Mouse (Mus musculus): ENCODE measurements around the gene Itgb4. TPM values are rescaled to one million over a fixed set of nuclear protein-coding genes. Genes with fewer than 3 reads are reported as not detected.

The Itgb4 gene
- polyA plus RNA-seq, 1 experiment, result 0.23 TPM

DNA sequence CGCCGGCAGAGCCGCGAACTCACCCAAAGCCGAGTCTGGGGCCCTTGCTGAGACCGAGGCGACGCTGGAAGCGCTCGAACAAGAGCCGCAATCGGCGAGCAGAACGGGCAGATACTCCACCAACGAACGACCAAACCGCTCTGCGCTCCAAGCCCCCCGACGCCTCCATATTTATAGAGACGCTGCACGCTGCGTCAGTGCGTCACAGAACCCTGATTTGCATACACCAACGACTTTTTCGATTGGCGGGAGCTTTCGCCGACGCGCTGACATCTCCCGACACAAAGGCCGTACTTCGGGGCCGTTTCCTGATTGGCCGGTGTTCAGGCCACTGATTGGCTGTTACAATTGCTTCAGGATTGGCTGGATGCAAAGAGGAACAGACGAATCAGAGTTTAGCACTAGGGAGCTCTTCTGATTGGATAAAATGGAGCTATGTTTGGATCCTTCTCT, 49.9 kb downstream of the Itgb4 start:
- TF ChIP-seq POLR2A (IDR thresholded peaks at IDR 0.05; ENCODE audit: borderline replicate concordance, low read depth, low read length) (peak; percentile 97), CTCF (IDR thresholded peaks at IDR 0.05; ENCODE audit: low read depth, low read length) (no peak)
- peaks cover 25% of the 10 kb centered on the region for H3K4me1 ChIP-seq (ENCODE audit: control insufficient read depth, insufficient read depth, low read length)
- peak overlapping the region; percentile 98 for H3K27ac ChIP-seq (ENCODE audit: insufficient read depth, low read depth, low read length)
- H3K4me3 ChIP-seq (ENCODE audit: insufficient read depth, low read length), result peak overlapping the region; percentile 83

DNA sequence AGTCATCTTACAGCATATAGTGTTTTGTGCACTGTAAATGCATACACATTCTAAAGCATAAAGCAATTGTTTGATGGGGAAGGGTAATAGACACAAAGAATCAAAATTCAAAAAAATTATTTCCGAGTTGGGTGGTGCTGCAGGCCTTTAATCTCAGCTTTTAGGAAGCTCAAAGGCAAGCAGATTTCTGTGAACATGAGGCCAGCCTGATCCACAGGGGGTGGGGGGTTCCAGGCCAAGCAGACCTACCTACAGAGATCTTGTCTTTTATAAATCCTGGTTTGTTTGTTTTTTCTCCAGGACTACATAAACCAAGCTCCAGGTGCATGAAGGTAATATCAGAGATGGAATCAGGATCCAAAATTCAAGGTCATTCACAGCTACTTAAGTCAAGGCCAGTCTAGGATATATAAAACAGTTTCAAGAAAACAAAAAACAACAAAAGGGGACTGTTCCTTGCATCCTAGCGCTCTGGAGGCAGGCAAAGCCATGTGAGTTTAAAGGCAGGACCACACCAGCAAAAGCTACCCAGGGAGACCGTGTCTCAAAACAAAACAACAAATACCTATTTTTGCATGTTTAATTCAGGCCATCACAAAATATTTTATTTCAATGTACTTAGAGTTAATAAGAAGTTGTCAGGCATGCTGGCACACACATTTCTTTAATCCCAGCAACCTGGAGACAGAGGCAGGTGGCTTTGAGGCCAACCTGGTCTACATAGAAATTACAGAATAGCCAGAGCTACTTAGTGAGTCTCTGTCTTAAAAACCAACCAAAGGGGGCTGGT, 50.7 kb downstream of the Itgb4 start:
- Histone ChIP-seq H3K4me3 (ENCODE audit: insufficient read depth, low read length) (no peak overlapping the region), H3K27ac (ENCODE audit: insufficient read depth, low read depth, low read length) (peak overlapping the region; percentile 47), H3K4me1 (ENCODE audit: control insufficient read depth, insufficient read depth, low read length) (peaks cover 24% of the 10 kb centered on the region)
- TF ChIP-seq CTCF (IDR thresholded peaks at IDR 0.05; ENCODE audit: low read depth, low read length), result no peak
- TF ChIP-seq POLR2A (IDR thresholded peaks at IDR 0.05; ENCODE audit: borderline replicate concordance, low read depth, low read length), result no peak

DNA sequence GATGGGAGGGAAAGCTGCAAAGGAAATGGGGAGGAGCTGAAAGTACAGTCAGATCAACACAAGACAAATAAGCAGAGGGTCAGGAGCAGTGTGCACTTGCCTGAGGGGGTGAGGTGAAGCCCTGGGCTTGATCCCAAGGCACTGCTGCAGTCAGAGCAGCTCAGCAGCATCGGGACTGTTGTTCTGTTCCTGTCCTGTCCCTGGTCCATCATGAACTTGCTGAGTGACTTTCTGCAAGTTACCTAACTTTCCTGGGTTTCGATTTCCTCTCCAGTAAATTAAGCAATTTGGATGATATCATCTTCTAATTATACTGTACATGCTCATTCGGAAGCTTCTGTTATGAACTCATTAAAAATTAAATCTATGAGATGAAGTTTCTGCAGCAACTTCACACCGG, 53.2 kb downstream of the Itgb4 start, which contains the start of gene H3f3b:
Gene H3f3b (minus strand): TSS at position 207 of the 400 bp plus-strand sequence.
- H3K4me3 ChIP-seq (ENCODE audit: insufficient read depth, low read length), result peak within 1 kb of the TSS; percentile 60
- peak within 1 kb of the TSS; percentile 90 for H3K27ac ChIP-seq (ENCODE audit: insufficient read depth, low read depth, low read length)
- peaks cover 34% of the 10 kb centered on the region for H3K4me1 ChIP-seq (ENCODE audit: control insufficient read depth, insufficient read depth, low read length)
- TF ChIP-seq POLR2A (IDR thresholded peaks at IDR 0.05; ENCODE audit: borderline replicate concordance, low read depth, low read length) (no peak), CTCF (IDR thresholded peaks at IDR 0.05; ENCODE audit: low read depth, low read length) (no peak)

DNA sequence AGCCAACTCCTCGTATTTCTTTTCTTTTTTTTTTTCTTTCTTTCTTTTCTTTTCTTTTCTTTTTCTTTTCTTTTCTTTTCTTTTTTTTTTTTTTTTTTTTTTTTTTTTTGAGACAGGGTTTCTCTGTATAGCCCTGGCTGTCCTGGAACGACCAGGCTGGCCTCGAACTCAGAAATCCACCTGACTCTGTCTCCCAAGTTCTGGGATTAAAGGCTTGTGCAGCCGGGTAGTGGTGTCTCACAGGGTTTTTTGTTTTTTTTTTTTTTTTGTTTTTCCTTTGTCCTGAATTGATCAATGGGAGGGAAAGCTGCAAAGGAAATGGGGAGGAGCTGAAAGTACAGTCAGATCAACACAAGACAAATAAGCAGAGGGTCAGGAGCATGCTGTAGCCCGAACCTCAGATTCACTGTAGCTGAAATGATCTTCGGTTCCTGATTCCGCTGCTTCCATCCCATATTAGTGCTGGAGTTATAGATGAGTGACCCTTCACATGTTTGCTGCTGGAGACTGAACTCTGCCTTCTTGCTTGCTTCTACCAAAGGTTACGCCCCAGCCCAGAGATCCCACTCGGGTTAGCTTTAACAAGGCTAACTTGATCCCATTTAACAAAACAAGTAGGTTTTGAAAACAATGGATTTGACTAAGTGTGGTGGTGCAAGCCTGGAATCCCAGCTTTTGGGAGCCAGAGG, 53.8 kb downstream of the Itgb4 start:
- Histone ChIP-seq H3K27ac (ENCODE audit: insufficient read depth, low read depth, low read length) (peak overlapping the region; percentile 73), H3K4me3 (ENCODE audit: insufficient read depth, low read length) (no peak overlapping the region; the same call in 1 of the 2 replicates), H3K4me1 (ENCODE audit: control insufficient read depth, insufficient read depth, low read length) (peaks cover 37% of the 10 kb centered on the region)
- TF ChIP-seq POLR2A (IDR thresholded peaks at IDR 0.05; ENCODE audit: borderline replicate concordance, low read depth, low read length), result no peak
- TF ChIP-seq CTCF (IDR thresholded peaks at IDR 0.05; ENCODE audit: low read depth, low read length), result no peak

DNA sequence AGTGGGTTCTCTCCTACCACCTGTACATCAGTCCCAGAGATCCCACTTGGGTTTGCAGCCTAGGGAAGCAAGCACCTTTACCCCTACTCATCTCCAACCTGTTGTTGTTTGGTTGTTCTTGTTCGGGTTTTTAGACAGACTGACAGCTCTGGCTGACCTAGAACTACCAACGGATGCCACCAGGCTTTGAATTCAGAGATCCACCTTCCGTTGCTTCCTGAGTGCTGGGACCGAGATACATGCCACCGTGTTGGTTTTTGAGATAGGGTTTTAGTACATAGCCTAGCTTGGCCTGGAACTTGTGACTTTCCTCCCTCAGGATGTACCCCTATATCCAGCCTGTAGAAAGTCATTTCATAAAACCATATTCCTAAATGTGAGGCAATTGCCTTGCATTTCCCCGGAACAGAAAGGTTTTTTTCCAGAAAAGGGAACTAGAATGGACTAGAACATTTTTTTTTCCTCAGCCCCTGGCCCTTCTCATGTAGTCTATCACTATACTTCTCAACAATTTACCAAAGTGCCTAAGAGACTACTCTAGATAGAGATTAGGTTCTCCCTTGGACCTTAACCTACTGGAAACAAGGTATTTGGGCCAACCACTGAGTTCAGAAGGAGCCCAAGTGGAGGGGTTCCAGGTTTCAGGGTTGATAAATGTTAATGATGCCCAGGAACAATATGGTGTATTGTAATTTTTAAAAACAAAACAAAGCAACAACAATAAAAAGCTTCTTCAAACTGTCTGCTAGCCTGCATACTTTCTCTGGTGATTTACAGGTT, 54.8 kb downstream of the Itgb4 start:
- TF ChIP-seq CTCF (IDR thresholded peaks at IDR 0.05; ENCODE audit: low read depth, low read length) (no peak), POLR2A (IDR thresholded peaks at IDR 0.05; ENCODE audit: borderline replicate concordance, low read depth, low read length) (no peak)
- peak overlapping the region; percentile 73 for H3K27ac ChIP-seq (ENCODE audit: insufficient read depth, low read depth, low read length)
- peak overlapping the region; percentile 71 for H3K4me3 ChIP-seq (ENCODE audit: insufficient read depth, low read length)
- peaks cover 37% of the 10 kb centered on the region for H3K4me1 ChIP-seq (ENCODE audit: control insufficient read depth, insufficient read depth, low read length)

DNA sequence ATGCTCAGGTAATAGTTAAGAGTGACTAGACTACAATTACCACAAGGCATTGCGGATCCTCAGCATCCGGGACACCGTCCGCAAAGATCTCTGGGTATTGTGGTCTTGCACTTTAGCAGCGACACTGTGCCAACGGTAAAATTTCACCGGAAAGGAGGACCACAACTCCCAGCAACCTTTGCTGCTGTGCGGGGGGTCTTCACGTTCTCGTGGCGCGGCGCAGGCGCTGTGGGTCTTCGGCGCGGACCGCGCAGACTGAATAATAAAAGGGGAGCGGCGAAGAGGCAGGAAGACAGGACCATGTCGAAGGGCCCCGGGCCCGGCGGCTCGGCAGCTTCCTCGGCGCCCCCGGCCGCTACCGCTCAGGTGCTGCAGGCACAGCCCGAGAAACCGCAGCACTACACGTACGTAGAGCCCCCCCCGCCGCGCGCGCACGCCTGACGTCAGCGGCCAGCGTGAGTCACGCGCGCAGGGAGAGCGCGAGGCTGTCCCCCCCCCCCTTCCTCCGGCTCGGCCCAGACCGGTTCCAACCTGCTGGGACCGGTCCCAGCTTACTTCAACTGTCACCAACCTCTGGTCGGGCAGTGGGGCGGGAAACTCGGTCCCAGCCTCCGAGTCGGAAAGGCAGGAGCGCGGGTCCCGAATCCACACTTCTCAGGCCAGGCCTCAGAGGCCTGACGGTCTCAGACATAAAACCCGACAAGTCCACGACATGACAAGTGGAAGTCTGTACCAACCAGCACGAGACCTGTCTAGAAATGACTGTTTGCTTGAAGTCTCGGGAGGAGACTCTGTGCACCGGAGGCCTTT, 55.8 kb downstream of the Itgb4 start, which contains the start of gene Unk:
Gene Unk (plus strand): TSS at position 235 of the 810 bp plus-strand sequence.
- Histone ChIP-seq H3K4me3 (ENCODE audit: insufficient read depth, low read length) (peak within 1 kb of the TSS; percentile 71), H3K27ac (ENCODE audit: insufficient read depth, low read depth, low read length) (peak within 1 kb of the TSS; percentile 90), H3K4me1 (ENCODE audit: control insufficient read depth, insufficient read depth, low read length) (peaks cover 33% of the 10 kb centered on the region)
- TF ChIP-seq CTCF (IDR thresholded peaks at IDR 0.05; ENCODE audit: low read depth, low read length) (no peak), POLR2A (IDR thresholded peaks at IDR 0.05; ENCODE audit: borderline replicate concordance, low read depth, low read length) (no peak)

DNA sequence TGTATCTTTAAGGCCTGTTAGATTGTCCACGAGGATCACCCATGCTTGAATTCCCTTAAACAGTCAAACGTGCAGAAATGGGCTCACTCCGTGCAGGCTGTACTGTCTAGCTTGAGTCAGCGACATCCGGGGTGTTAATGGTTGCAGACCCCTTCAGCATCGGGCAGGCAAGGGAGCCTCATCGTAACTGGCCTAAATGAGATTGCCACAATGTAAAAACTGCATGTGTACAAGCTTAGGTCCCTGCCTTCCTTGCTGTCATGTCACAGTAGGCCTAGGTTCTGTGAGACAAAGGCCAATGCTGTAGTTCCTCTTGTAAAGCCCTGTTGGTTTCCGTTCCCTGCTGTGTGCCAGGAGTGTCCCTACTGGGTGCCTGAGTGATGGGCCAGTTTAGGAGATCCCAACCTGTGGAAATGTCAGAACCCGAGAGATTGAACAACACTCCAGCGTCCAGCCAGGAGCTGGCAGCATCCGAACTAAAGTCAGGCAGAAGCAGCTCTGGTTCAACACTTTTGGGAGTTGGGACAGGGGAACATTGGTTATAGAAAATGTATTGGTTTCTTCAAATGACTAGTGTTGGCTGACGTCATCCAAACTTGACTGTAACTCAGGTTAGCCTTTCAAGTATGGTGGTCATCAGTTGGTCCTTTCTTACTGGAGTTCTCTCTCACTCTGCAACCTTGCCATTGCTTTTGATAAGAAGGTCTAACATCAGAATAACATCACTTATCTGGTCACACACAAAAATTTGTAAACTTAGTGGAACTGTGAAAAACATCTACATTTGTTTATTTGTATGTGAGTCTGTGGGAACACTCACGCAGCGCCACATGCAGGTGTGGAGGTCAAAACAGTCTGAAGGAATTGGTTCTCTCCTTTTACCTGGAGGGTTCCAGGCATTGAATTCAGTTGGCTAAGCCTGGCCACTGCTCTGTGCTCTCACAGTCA, 56.7 kb downstream of the Itgb4 start:
- no peak for TF ChIP-seq POLR2A (IDR thresholded peaks at IDR 0.05; ENCODE audit: borderline replicate concordance, low read depth, low read length)
- TF ChIP-seq CTCF (IDR thresholded peaks at IDR 0.05; ENCODE audit: low read depth, low read length), result no peak
- Histone ChIP-seq H3K4me1 (ENCODE audit: control insufficient read depth, insufficient read depth, low read length) (peaks cover 30% of the 10 kb centered on the region), H3K27ac (ENCODE audit: insufficient read depth, low read depth, low read length) (peak overlapping the region; percentile 90), H3K4me3 (ENCODE audit: insufficient read depth, low read length) (peak overlapping the region; percentile 71)

DNA sequence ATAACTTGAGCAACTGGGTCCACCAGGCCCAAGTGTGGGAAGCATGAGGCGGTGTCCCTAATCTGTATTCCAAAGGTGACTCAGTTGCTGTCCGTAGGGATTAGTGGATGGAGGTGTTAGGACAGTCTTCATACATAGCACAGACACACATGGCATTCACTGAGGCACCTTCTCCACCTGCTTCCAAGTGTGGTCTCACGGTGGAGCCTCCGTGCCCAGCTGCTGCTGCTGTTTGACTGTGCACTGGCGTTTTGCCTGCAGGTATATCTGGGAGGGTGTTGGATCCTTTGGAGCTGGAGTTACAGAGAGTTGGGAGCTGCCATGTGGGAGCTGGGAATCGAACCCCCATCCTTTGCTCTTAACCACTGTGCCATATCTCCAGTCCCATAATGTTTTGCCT, 60.1 kb downstream of the Itgb4 start:
- Histone ChIP-seq H3K4me1 (ENCODE audit: control insufficient read depth, insufficient read depth, low read length) (peaks cover 22% of the 10 kb centered on the region), H3K4me3 (ENCODE audit: insufficient read depth, low read length) (no peak overlapping the region), H3K27ac (ENCODE audit: insufficient read depth, low read depth, low read length) (no peak overlapping the region)
- no peak for TF ChIP-seq CTCF (IDR thresholded peaks at IDR 0.05; ENCODE audit: low read depth, low read length)
- TF ChIP-seq POLR2A (IDR thresholded peaks at IDR 0.05; ENCODE audit: borderline replicate concordance, low read depth, low read length), result no peak
